Mouse (Mus musculus) CH12.LX (cell line): ENCODE results near the gene Syde1.

Source experiments
- CHD2 ChIP-seq: IDR thresholded peaks from 2 replicates; pipeline ENCODE4 v1.6.1; 2011; ENCODE audit warnings: low read length, improper control_type of control experiment
- CTCF ChIP-seq, 2 experiments: IDR thresholded peaks in 1 of 2; conservative IDR thresholded peaks in 1 of 2; 2 replicates each; pipeline ENCODE4 v1.5.1; 2011 to 2012; ENCODE audit warnings: low read depth in 2 of 2, low read length in 2 of 2, improper control_type of control experiment in 1 of 2, inconsistent platforms in 1 of 2, mild to moderate bottlenecking in 1 of 2, moderate library complexity in 1 of 2
- ELF1 ChIP-seq: IDR thresholded peaks from 2 replicates; pipeline ENCODE4 v1.6.1; 2014; ENCODE audit warnings: low read depth, mild to moderate bottlenecking, inconsistent platforms, low read length, improper control_type of control experiment
- ETS1 ChIP-seq: conservative IDR thresholded peaks from 2 replicates; pipeline ENCODE4 v1.6.1; 2012; ENCODE audit warnings: low read depth, mild to moderate bottlenecking, inconsistent platforms, low read length, improper control_type of control experiment, moderate library complexity
- POLR2A ChIP-seq: IDR thresholded peaks from 2 replicates; pipeline ENCODE4 v1.6.1; 2011; ENCODE audit warnings: low read depth, mild to moderate bottlenecking, improper control_type of control experiment, low read length
- USF1 ChIP-seq: IDR thresholded peaks from 2 replicates; pipeline ENCODE4 v1.6.1; 2014; ENCODE audit warnings: low read depth, mild to moderate bottlenecking, inconsistent platforms, low read length, improper control_type of control experiment

- TF ChIP-seq USF1 (no peak), ELF1 (no peak), POLR2A (no peak), ETS1 (no peak), CHD2 (no peak), CTCF (conservative IDR thresholded peaks at IDR 0.05 in 1 of 2, IDR thresholded peaks at IDR 0.05 in 1 of 2; ENCODE audit: low read depth in 2 of 2, low read length in 2 of 2) (peak in 1 of 2 experiments; percentile 65; a peak in 2 of 4 replicates)
Observed at GRCm38 (mm10) chr10:78540943-78541342, 50.8 kb downstream of the Syde1 start.
